Mouse (Mus musculus) 3T3-L1 (cell line): Measurements from ENCODE around the gene Rreb1.
A peak's percentile ranks its signal among the peaks of the same experiment; 100 is the strongest.
"Not testable (repeated sequence)": the region's sequence is repeated elsewhere in the genome, so short reads cannot be mapped to it uniquely, and the experiment has no call there.

ENCODE experiments used
- DNase-seq: peaks from one replicate; pipeline ENCODE4 v3.0.0-alpha.2; 2015; ENCODE audit warnings: low read depth, low spot score

Gene Rreb1

DNA sequence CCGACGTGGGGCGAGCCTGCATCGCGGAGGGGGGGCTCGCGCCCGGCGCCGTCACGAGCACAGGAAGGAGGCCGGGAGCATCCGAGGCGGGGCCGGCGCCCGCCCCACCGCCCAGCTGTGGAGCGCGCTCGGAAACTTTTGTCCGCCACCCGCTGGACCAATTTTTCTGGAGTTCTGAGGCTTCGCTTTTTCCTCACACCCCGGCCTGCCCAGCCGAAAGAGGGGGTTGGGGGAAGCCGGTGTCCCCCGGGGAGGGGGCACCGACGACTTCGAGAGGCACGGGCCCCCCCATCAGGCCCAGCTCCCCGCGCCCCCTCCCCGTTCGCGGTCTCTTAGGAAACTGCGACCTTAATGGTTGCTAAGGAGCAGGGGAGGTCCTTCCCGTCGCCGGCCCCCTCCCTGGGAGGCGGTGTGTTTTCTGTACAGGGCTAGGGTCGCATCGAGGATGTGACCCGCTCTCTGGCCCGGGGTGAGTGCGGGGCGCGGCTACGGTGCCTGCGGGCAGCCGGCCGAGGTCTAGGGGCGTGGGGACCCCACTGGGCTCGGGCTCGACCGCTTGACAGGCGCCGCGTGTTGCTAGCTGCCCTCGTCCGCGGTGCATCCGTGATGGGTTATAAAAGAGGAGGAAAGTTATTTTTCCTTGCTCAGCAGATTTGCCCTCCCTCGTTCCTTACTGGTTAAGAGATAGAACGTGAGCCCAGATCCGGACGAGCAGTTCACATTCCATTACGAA lies 49.2 kb downstream of the Rreb1 start:
- peak; percentile 75 for DNase-seq

DNA sequence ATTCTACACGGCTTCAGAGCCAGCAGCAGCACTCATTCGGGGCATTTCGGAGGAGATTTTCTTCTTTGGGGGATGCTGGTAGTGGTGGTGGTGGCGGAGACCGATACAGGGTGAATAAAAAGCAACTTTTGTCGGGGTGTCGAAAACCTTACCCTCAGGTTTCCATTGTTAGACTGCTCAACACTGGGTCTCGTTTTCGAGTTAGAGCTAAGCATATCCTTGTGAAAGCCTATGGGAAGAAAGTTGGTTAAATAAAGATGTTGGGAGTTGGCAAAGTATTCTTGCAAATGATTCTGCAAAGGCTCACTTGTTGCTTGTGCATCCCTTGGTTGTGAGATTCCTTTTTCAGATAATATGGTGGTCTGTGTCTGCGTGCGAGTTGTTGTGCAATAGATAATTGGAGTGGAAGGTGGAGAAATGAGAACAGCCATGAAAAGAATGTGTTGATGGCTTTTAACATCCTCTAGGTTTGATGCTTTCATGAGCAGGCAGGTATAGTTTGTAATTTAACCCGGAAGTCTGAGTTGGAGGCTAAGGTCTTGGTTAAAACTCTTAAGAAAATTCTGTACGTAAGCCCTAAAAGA lies 49.9 kb downstream of the Rreb1 start:
- no peak for DNase-seq

DNA sequence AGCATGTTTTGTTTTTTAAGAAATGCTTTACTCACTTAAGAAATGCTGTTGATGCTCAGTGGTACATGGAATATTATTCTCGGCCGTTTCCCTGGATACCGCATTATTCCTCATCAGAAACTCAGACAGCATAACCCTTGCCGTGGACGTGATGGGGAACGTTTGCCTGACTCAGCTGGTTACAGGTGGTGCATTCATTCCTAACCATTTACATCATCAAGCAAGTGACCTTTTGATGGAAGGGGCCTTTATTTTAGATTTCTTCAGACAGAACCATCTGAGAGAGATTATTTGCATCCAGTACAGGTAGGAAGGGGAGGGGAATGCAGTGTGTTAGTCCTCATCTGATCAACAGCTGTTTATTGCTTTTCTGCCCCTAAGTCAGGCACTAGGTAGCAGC lies 50.7 kb downstream of the Rreb1 start:
- DNase-seq: no peak

DNA sequence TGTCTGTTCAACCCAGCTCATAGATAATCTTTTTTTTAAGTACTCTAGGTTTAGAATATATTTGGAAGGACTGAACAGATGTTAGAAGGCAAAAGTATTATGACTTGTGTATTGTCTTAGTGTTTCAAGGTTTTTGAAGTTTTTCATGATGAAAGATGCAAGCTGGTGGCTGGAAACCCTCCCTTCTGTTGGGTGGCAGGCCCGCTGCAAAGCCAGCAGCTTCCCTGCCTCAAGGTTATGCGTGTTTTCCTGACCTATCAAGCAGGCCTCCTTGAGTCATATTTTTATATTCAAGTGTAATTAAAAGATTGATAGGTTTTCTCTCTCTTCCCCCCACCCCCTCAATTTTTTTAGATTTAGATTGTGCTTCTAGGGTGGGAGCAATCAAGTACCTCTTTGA lies 52.1 kb downstream of the Rreb1 start:
- DNase-seq: no peak

DNA sequence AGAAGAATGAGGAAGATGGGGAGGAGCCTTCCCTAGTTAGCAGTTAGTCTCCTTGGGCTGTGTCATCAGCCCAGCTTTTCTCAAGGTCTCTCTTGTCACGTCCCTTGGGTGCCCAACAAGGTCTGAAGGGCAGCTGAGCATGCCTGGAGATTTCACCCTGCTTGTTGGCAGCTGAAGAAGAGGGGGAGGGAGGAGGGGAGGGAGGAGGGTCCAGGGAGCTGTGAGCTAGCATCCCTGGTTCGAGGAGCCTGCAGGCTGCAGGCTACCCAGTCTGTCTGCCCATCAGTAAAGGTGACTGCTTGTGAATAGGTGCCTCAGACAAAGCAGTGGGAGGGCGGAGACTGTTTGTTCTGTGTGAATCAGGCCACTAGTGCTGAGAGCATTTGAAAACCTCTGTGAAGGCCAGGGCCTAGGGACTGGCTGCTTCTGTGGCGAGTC lies 52.7 kb downstream of the Rreb1 start:
- DNase-seq: peak; percentile 41

GRCm38 (mm10) chr13:37832481-37832880 lies 54.3 kb downstream of the Rreb1 start:
- DNase-seq: no peak

GRCm38 (mm10) chr13:37833500-37833899 lies 55.3 kb downstream of the Rreb1 start:
- no peak for DNase-seq

DNA sequence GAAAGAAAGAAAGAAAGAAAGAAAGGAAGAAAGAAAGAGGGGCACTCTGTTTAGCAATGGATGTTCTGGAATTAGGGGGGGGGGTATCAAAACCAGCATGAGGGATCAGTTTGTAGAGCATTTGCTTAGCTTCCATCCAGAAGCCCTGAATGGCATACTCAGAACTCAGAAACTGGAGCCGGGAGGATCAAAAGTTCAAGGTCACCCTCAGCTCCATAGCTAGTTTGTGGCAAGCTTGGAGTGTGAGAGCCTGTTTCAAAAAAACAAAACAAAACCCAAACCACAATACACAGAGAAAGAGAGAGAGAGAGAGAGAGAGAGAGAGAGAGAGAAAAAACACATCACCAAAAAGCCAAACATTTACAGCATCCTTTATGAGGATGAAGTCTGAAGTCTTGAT lies 57.1 kb downstream of the Rreb1 start:
- no peak for DNase-seq

GRCm38 (mm10) chr13:37835811-37836210 lies 57.6 kb downstream of the Rreb1 start:
- not testable (repeated sequence) for DNase-seq

GRCm38 (mm10) chr13:37837372-37837771 lies 59.2 kb downstream of the Rreb1 start:
- DNase-seq: no peak

DNA sequence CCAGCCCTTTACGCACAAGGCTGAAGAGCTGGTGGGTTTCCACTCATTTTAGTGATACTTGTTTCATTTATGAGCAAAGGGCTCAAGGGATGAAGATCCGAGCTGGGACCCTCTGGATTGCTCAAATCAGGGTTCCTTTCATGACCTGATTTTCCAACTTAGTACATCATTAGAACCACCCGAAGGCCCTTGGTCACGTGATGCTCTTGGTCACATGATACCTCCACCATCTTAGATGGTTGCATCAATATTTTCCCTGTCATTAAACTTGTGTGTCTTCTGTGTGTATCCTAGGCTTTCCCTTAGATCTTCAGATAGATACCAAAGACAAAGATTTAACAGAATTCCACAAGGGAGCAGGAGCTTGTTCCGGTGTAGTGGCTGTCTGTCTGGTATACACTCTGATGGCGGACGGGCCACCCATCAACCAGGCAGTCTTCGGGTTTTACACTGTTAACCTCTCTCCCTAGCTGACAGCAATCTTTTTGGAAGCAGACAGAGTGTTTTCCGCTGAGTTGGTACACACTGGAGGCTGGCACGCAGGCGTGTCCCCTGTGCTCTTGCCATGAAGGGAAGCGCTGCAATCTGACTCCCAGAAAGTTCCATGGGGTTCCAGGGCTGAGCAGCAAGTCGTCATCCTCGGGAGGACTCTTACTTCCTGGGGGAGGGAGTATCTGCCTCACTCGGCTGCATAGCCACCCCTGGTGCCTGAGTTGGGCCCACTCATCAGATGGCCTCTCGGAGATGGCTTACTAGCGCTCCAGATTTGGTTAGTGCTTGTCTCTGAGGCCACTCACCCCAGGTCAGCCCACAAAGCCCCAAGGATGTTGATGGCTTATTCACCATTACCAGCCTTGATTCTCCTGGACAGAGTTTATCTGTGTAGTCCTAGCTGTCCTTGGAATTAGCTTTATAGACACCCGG lies 60.3 kb downstream of the Rreb1 start:
- no peak for DNase-seq

DNA sequence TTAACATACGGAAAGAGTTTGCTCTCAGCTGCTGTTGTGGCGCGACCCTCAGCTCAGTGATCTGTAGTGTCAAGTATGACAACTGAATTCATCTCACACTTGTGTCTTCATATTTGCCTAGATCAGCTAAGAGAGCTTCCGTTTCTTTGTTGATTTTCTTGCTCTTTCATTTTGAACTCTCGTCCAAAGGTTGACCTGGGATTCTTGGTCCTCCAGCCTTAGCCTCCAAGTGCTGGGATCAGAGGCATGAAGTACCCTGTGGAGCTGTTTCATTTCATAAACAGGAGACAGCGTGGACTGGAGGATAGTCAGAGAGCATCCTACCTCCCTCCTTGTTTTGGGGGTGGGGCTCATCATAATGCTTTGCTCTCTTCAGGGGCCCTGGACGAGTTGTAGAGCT lies 65.0 kb downstream of the Rreb1 start:
- no peak for DNase-seq

GRCm38 (mm10) chr13:37843844-37844243 lies 65.6 kb downstream of the Rreb1 start:
- no peak for DNase-seq

- no peak for DNase-seq
Observed at GRCm38 (mm10) chr13:37845156-37845555, 67.0 kb downstream of the Rreb1 start.

DNA sequence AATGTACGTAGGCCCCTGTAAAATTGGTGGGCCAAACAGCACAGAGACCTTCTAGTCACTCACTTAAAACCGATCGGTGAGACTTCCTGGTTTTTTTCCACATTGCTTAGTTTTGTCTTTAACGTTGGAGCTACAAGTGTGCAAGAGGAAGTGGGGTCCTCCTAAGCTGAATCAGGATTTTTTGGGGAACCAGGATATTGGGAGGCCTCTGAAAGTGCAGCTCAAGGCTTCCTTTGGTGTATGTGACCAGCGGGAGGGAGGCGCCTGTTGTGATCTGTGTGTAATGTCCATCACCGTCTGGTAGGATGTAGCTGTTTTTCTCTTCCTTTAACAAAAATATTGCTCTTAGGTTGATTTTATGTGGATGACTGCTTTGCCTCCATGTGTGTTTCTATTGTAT lies 67.4 kb downstream of the Rreb1 start:
- DNase-seq: no peak

DNA sequence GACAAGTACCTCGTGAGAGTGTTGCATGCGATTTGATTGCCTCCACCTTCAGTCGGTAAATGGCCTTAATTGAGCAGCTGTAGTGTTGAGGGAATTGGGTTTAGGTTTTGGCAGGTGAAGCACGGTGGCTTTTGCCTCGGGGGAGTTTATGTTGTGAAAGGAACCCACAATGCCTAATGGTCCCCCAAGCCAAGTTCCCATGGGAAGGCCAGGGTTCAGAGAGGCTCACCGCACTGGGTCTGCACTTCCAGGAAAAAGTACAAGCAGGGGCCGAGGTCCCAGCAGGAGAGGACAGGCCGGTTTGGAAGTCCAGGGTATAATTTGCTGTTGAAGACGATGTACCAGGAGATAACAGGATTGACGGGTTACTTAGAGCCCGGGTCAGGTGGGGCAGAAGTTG lies 68.3 kb downstream of the Rreb1 start:
- DNase-seq: no peak

DNA sequence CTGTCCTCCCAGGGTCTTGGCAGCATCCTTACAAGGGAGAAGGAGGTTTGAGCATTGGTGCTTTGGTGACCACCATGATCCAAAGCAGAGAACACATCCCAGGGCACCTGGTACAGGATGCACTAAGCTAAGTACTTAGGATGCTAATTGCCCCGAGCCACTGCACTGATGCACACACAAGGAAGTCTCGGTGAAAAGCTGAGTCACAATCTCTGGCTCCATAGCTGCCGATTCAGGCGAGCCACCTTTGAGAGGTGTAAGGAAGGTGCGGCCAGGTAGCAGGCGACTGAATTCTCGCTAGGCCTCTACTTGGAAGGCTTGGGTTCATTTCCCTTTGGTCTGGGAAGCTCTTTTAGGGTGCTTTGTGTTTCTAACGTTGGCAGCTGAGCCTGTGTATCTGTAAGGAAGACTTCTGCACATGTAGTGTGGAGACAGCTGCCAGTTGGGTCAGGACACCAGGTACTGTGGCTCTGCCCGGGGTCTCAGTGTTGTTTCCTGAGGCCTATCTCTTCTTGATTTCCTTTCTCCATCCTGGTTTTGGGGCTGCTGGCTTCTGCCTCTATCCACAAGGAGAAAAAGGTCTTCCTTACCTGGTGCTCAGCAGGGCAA lies 68.9 kb downstream of the Rreb1 start:
- no peak for DNase-seq

GRCm38 (mm10) chr13:37847601-37848358 lies 69.6 kb downstream of the Rreb1 start:
- peak; percentile 55 for DNase-seq

DNA sequence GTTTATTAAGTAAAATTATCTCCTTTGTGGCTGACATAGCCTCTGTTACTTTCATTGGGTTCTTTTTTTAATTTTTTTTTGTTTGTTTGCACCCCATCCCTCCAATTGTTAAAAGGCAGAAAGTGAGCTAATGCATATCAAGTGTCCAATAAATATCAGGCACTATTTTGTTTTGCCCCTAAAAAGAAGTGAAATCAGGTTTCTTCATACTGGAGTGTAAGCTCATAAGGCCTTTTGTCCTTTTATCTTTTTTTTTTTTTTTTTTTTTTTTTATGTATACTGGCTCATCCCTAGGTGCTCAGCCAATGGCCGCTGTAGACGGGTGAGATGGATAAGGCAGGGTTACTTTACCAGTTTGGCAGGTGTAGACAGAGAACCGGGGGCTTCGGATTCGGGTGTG lies 70.2 kb downstream of the Rreb1 start:
- DNase-seq: no peak

- DNase-seq: no peak
Observed at GRCm38 (mm10) chr13:37851617-37852016, 73.4 kb downstream of the Rreb1 start.

DNA sequence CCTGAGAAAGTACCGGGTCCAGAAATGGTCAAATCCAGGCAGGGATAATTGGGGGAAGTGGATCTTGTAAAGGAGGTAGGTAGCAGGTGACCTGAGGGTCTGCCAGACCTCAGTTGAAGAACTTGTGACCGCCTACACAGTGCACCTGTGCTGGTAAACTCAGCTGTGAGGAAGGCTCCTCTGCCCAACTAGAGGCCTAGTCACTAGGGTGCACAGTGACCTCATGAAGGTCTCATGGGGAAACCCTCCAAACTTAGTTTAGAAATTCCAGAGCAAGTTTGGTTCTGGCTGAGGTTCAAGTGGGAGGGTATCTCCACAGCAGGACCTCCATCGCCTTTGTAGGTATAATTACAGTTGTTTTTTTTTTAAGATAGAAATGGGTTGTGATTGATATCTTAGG lies 74.7 kb downstream of the Rreb1 start:
- DNase-seq: no peak
